Mouse (Mus musculus): ENCODE data around the gene Map3k13. TPM values are rescaled to one million over a fixed set of nuclear protein-coding genes. Genes with fewer than 3 reads are reported as not detected.
"Not testable (repeated sequence)": the region's sequence is repeated elsewhere in the genome, so short reads cannot be mapped to it uniquely, and the experiment has no call there.

The Map3k13 gene
- total RNA-seq (2021) = under 1 TPM; 0.59 to 0.64 TPM
- long read RNA-seq, experiment 1, partial matches to known transcripts = 0 of 9 reads
- long read RNA-seq, experiment 1, other reads (novel, unspliced or antisense) = 9 of 9 reads
- long read RNA-seq, experiment 2, partial matches to known transcripts = 0 of 8 reads
- long read RNA-seq, experiment 2, other reads (novel, unspliced or antisense) = 8 of 8 reads

- DNase-seq (ENCODE audit: low spot score) = peak; percentile 92
Observed at GRCm38 (mm10) chr16:21793875-21794696, at the start of gene Map3k13. Gene Map3k13, plus strand, starts transcription at chr16:21794346.

DNA sequence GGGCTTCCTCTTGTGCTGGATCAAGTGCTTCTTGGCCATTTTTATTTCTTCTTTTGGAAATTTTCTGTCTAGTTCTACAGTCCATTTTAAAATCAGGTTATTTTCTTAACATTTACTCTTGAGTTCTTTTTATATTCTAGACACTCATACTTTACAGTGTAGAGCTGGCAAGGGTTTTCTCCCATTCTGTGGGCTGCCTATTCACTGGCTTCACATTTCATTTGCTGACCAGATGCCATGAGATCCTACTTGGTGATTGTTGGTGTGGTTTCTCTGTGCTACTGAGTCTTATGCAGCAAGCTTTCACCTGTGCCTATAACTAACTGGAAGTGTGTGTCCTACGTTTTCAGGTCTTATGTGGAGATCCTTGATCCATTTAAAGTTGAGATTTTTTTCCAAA, 35.7 kb upstream of the Map3k13 start:
- DNase-seq (ENCODE audit: low spot score) = no peak

DNA sequence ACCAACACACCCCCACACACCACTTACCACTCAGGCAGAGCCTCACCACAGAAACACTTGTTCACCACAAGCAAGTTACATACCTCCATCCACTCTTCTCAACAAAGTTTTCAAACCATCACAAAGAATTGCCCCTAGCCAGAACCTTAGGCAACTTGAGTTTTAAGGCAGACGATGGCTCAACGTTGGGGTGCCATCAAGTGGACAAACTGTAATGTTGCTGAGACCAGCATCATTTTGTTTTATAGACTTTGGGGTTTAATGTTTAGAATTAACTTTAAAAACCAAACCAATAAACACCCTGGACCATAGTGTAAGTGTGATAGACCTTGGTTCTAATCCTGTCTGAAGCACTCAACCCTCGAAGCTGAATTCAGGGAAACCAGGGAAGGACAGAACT, 25.9 kb upstream of the Map3k13 start:
- DNase-seq (ENCODE audit: low spot score) = no peak

- no peak for DNase-seq (ENCODE audit: low spot score)
Observed at GRCm38 (mm10) chr16:21769667-21770066, 24.5 kb upstream of the Map3k13 start.

DNA sequence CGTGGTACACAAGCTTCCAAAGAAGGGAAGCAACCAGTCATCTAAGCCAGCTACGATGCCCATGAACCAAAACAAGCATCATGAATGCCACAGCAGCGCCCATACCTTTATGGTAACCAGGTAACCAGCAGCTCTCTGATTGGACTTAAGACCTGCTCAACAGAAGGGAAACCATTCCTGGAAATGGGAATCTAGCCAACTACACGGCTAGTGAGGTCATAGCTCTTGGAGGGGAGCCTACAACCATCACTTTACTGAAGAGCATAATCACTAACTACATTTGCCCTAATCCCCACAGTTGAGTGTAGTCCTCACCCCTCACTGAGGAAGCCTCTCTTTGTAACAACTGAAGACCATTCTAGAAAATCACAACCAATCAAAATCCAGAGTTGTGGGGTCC, 19.4 kb upstream of the Map3k13 start:
- DNase-seq (ENCODE audit: low spot score) = no peak

DNA sequence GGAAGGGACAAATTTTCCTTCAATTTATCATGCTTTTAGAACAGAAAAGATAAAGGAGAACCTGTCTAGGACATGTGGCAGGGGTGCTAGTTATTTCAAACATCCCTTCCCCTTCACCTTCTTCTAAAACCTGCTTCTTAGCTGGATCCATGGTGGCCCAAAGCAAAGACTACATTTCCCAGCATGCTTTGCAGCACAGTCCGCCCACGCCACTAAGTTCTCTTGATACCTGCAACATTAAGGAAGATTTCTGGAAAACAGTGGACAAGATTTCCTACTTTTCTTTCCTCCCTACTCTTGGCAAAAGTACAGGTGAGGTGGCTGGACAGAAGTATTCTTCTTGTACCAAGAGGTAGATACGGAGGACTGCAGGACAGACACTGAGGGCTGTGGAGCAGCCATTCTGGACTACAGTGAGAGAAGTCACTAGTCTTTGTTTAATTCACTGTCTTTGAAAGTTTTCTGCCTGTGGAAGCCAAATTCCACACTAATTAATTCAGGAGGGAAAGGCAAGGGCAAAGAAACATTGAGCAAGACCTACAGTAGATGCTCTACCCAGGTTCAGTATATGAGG, 15.8 kb upstream of the Map3k13 start:
- DNase-seq (ENCODE audit: low spot score) = no peak

DNA sequence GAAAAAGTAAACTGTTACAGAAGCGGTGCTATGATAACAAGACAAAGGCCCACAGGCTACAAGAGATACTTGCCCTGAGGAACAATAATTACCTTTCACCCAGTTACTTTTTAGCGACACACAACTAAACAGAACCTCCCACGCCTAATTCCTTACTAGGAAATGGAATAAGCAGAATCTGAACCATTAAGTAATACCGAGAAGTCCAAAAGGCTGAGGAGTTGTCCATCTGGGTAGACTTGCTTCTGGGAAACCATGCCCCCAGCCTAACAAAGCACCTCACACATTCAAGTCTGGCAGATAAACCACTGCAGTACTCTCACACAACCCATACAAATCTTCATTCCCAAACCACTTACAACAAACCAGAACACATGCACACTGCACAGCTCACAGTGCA, 15.0 kb upstream of the Map3k13 start:
- no peak for DNase-seq (ENCODE audit: low spot score)

GRCm38 (mm10) chr16:21781277-21781676, 12.9 kb upstream of the Map3k13 start:
- DNase-seq (ENCODE audit: low spot score) = no peak

- no peak for DNase-seq (ENCODE audit: low spot score)
Observed at GRCm38 (mm10) chr16:21781895-21782294, 12.3 kb upstream of the Map3k13 start.

DNA sequence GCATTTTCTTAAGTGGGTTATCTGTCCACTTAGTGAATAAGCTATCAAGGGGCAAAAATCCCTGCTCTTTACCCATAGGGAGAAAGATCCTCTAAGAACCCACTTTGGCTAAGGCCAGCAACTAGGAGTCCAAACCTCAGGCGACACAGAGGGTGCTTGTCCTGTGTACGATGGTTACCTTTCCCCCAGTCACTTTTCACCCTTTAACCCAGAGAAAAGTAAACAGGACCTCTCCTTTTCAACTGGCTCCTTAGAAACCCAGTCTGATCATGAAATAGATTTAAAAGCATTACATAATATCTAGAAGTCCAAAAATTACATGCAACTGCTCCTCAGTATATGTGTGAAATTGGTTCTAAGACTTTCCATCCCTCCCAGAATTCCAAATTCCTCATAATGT, 11.3 kb upstream of the Map3k13 start:
- no peak for DNase-seq (ENCODE audit: low spot score)

- no peak for DNase-seq (ENCODE audit: low spot score)
Observed at GRCm38 (mm10) chr16:21785000-21785399, 9.1 kb upstream of the Map3k13 start.

GRCm38 (mm10) chr16:21786317-21786716, 7.8 kb upstream of the Map3k13 start:
- no peak for DNase-seq (ENCODE audit: low spot score)

DNA sequence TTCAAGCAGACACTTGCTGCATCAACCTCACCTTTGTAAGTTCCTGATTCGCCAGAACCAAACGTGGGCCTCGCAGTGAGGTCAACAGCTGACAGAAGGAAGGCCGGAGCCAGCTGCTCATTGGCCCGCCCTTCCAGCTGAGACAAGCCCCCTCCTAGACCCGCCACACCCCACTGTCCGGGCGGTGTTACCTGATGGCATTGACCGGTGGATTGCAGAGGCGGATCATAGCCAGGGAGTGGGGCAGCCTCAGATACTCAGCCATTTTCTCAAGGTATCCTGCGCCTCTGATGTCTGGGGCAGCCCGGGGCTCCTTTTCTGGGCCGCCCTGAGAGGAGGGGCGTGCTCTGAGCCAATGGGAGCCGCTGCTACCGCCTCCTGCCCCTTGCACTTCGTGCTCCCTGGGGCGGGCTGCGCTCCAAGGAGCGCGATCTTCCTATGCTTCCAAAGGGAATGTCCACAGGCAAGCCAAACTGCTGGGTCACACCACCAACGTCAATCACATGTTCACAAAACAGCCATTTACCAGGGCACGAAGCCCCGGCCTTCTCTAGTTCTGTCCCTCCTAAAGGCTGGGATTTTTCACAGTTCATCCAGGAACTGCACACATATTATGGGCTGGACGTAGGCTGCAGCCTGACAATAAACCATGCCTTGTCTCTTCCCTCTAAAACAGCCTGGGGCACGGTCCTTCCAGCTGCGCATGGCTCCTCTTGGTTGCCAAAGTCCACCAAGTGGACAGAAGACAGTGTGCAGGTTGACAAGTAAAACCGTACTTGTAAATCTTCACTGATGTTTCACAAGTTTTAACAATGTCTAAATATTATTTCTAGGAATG, 6.4 kb upstream of the Map3k13 start, which contains the start of gene Ehhadh:
TSS of gene Ehhadh (minus strand) at position 292 of the 838 bp plus-strand sequence.
- DNase-seq (ENCODE audit: low spot score) = peak; percentile 71

GRCm38 (mm10) chr16:21788581-21788980, 5.6 kb upstream of the Map3k13 start:
- DNase-seq (ENCODE audit: low spot score) = no peak

DNA sequence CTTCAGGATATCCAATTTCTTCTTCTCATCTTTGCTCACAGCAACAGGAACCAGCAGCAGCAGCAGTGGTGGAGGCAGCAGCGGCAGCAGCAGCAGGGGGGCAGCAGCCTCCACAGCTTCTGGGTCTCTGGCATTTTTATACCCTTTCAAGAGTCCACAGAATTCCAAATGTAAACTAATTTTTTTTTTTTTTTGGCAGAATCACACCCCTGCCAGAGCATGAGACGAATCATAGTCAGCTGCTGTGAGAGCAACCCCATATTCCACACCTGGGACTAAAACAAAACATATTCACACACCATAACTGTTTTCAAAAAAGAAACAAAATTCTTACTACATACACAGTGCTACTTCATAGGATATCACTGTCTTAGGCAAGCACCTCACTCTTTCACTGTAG, 5.0 kb upstream of the Map3k13 start:
- DNase-seq (ENCODE audit: low spot score) = no peak

DNA sequence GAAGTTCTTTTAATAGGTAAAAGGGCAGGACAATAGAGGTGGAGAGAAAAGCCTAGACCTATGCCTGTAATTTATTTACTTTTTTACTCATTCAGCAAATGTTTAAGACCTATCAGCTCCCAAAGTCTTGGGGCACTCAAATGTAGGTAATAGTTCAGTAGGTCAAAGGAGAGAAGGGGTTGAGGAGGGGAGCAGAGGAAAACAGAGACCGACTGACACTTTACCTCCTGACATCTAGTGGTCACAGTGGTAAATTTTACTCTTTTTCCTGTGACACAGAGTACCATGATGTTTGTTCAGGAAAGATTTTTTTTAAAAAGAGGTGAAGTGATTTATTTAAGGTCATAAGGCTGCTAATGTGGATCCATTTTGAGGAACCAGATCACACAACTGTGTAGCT, 3.7 kb upstream of the Map3k13 start:
- no peak for DNase-seq (ENCODE audit: low spot score)

GRCm38 (mm10) chr16:21791779-21792178, 2.4 kb upstream of the Map3k13 start:
- DNase-seq (ENCODE audit: low spot score) = no peak

DNA sequence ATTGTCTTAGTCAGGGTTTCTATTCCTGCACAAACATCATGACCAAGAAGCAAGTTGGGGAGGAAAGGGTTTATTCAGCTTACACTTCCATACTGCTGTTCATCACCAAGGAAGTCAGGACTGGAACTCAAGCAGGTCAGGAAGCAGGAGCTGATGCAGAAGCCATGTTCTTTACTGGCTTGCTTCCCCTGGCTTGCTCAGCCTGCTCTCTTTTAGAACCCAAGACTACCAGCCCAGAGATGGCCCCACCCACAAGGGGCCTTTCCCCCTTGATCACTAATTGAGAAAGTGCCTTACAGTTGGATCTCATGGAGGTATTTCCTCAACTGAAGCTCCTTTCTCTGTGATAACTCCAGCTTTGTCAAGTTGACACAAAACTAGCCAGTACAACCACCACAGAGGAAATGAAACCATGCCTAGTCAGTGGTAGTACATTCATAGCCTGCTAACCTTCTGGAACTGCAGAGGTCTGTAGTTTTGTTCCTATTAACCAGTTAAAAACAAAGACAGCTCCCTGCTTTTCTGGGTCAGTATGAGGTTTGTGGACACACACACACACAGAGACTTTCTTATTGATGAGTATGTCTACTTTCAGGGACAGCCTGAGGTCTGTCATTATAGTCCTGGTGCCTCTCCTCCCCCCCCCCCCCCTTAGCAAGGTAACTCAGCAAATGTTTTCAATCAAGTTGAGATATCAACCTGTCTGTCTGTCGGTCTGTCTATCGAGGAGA, 901 bp upstream of the Map3k13 start:
- DNase-seq (ENCODE audit: low spot score) = not testable (repeated sequence)

GRCm38 (mm10) chr16:21794697-21795045, 525 bp downstream of the Map3k13 start:
- no peak for DNase-seq (ENCODE audit: low spot score)

DNA sequence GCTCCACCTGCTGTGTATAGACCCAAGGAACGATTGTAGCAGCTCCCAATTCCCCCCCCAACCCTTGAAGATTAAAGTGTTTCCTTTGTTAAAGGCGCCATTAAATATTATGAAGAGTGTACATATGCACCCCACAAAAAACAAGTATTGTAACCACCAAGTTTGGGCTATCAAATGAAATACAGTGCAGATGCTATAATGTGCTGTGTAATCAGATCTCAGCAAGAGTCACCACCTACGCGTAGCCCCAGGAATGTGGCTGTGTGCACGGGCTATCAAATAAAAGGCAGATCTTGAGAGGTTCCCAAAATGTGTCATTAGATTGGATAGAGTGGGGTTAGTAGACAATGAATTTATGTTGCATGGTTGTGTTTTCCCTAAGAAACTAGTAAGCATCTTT, 925 bp downstream of the Map3k13 start:
- no peak for DNase-seq (ENCODE audit: low spot score)

- DNase-seq (ENCODE audit: low spot score) = no peak
Observed at GRCm38 (mm10) chr16:21804258-21804657, 10.1 kb downstream of the Map3k13 start.

Data from gastrocnemius, adult 18-20 months (tissue).